Mouse (Mus musculus): ENCODE results near the gene Insyn1. TPM values are rescaled to one million over a fixed set of nuclear protein-coding genes. Genes with fewer than 3 reads are reported as not detected.

Gene Insyn1
- total RNA-seq, 1 experiment: 5.4 TPM

DNA sequence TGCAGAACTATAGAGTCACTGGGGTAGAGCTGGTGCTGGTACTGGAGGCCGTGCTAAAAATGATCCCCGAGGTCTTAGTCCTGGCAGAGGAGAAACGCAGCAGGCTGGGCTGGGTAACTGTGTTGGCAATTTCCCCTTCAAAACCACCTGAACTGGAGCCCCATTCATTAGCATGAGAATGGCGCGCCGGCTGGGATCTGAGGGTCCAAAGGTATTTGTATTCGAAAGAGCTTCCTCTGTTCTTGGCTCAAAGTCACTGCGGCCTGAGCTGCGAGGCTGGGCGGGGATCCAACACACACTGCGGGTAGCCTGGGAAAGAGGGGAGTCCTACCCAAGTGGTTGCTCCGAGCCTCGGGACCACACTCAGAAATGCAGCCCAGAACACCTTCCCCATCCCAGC, 32.6 kb upstream of the Insyn1 start:
- Histone ChIP-seq H3K9ac (ENCODE audit: insufficient read depth, low read depth, low read length, poor library complexity, severe bottlenecking) (peak overlapping the region; percentile 85), H3K4me1 (ENCODE audit: control insufficient read depth in 2 of 2, insufficient read depth in 2 of 2, low read length in 2 of 2, poor library complexity in 1 of 2) (peaks cover 6 to 29% of the 10 kb centered on the region in 2 experiments), H3K36me3 (ENCODE audit: control insufficient read depth, insufficient read depth, low read length, poor library complexity, severe bottlenecking) (peaks cover 29% of the 10 kb centered on the region), H3K27ac (ENCODE audit: insufficient read depth, low read depth, low read length, poor library complexity, severe bottlenecking) (peak overlapping the region; percentile 96), H3K9me3 (ENCODE audit: control insufficient read depth, insufficient read depth, low read depth, low read length) (no peaks in the 10 kb centered on the region), H3K4me3 (ENCODE audit: insufficient read depth in 1 of 2, low read depth in 1 of 2, low read length in 2 of 2, poor library complexity in 1 of 2, severe bottlenecking in 1 of 2) (peak overlapping the region; percentile 78 to 89)
- in situ Hi-C loops (cut with MboI; ENCODE audit: low sequenced_read_pairs in 2 of 2, unreplicated experiment in 2 of 2): no loop called here
- TF ChIP-seq CHD2 (IDR thresholded peaks at IDR 0.05; ENCODE audit: low read depth, low read length): no peak
- peak; percentile 95 for DNase-seq (ENCODE audit: low read depth, low spot score)

- Histone ChIP-seq H3K4me3 (ENCODE audit: insufficient read depth in 1 of 2, low read depth in 1 of 2, low read length in 2 of 2, poor library complexity in 1 of 2, severe bottlenecking in 1 of 2) (peak overlapping the region; percentile 7 to 89; a peak in 2 of 4 replicates), H3K36me3 (ENCODE audit: control insufficient read depth, insufficient read depth, low read length, poor library complexity, severe bottlenecking) (peaks cover 31% of the 10 kb centered on the region), H3K9ac (ENCODE audit: insufficient read depth, low read depth, low read length, poor library complexity, severe bottlenecking) (peak overlapping the region; percentile 51; the same call in 1 of the 2 replicates), H3K27ac (ENCODE audit: insufficient read depth, low read depth, low read length, poor library complexity, severe bottlenecking) (no peak overlapping the region; the same call in 1 of the 2 replicates), H3K4me1 (ENCODE audit: control insufficient read depth in 2 of 2, insufficient read depth in 2 of 2, low read length in 2 of 2, poor library complexity in 1 of 2) (peaks cover 6 to 29% of the 10 kb centered on the region in 2 experiments), H3K9me3 (ENCODE audit: control insufficient read depth, insufficient read depth, low read depth, low read length) (no peaks in the 10 kb centered on the region)
- in situ Hi-C loops (cut with MboI; ENCODE audit: low sequenced_read_pairs in 2 of 2, unreplicated experiment in 2 of 2): no loop called here
- TF ChIP-seq MAFK (IDR thresholded peaks at IDR 0.05; ENCODE audit: insufficient read depth, low read depth, low read length) (0 out of 2 replicates have a peak, but pooled peaks have one; percentile 19), ZC3H11A (IDR thresholded peaks at IDR 0.05; ENCODE audit: borderline replicate concordance, low read depth, low read length) (no peak), HCFC1 (IDR thresholded peaks at IDR 0.05; ENCODE audit: borderline replicate concordance, insufficient read depth, low read length) (no peak), CHD2 (IDR thresholded peaks at IDR 0.05; ENCODE audit: low read depth, low read length) (no peak), ZNF384 (IDR thresholded peaks at IDR 0.05; ENCODE audit: low read depth, low read length) (no peak)
- no peak for DNase-seq (ENCODE audit: low read depth, low spot score)
Measured at GRCm38 (mm10) chr9:58457481-58457955, 30.9 kb upstream of the Insyn1 start.

- peaks cover 31% of the 10 kb centered on the region for H3K36me3 ChIP-seq (ENCODE audit: control insufficient read depth, insufficient read depth, low read length, poor library complexity, severe bottlenecking)
- TF ChIP-seq MAFK (IDR thresholded peaks at IDR 0.05; ENCODE audit: insufficient read depth, low read depth, low read length) (no peak), ZNF384 (IDR thresholded peaks at IDR 0.05; ENCODE audit: low read depth, low read length) (no peak), HCFC1 (IDR thresholded peaks at IDR 0.05; ENCODE audit: borderline replicate concordance, insufficient read depth, low read length) (no peak)
- peak overlapping the region in 1 of 2 experiments; percentile 2; a peak in 1 of 4 replicates for H3K4me3 ChIP-seq (ENCODE audit: insufficient read depth in 1 of 2, low read depth in 1 of 2, low read length in 2 of 2, poor library complexity in 1 of 2, severe bottlenecking in 1 of 2)
- H3K9ac ChIP-seq (ENCODE audit: insufficient read depth, low read depth, low read length, poor library complexity, severe bottlenecking): peak overlapping the region; percentile 21; the same call in 1 of the 2 replicates
- peaks cover 6 to 29% of the 10 kb centered on the region in 2 experiments for H3K4me1 ChIP-seq (ENCODE audit: control insufficient read depth in 2 of 2, insufficient read depth in 2 of 2, low read length in 2 of 2, poor library complexity in 1 of 2)
- no peak overlapping the region for H3K27ac ChIP-seq (ENCODE audit: insufficient read depth, low read depth, low read length, poor library complexity, severe bottlenecking)
- in situ Hi-C loops (cut with MboI; ENCODE audit: low sequenced_read_pairs in 2 of 2, unreplicated experiment in 2 of 2): no loop called here
- DNase-seq (ENCODE audit: low read depth, low spot score): peak; percentile 43
- no peaks in the 10 kb centered on the region for H3K9me3 ChIP-seq (ENCODE audit: control insufficient read depth, insufficient read depth, low read depth, low read length)
Measured at GRCm38 (mm10) chr9:58458341-58458740, 30.1 kb upstream of the Insyn1 start.

DNA sequence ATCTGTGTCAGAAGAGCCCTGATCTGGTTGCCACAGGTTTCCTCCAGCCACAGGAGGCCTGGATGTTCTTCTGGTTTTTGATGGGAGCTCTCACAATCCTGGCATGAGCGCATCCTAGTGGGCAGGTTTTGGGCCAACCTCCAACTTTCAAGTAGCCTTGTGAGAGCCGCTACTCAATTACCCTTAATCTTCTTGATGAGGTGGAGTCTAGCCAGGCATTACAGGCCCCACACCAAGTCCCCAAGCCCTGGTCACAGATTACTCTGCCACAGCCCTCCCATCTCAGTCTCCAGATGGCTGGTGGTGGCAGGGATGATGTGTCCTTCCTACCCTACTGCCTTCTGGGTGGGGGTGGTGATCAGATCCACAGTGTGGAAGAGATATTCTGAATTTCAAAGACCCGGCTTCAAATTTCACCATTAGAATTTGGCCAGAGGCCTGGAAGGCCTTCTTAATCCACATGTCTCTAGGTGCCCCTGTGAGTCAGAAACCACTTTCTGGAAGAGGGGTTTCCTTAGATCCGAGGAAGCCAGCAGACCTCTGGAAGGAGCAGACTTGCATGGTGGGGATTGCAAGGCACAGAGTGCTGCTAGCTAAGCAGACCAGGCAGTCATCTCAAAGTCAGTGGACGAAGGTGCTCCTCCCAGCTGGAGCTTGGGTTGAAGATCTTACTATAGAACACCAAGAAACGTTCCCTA, 29.4 kb upstream of the Insyn1 start:
- TF ChIP-seq CHD2 (IDR thresholded peaks at IDR 0.05; ENCODE audit: low read depth, low read length): no peak
- no peak for TF ChIP-seq HCFC1 (IDR thresholded peaks at IDR 0.05; ENCODE audit: borderline replicate concordance, insufficient read depth, low read length)
- TF ChIP-seq MAFK (IDR thresholded peaks at IDR 0.05; ENCODE audit: insufficient read depth, low read depth, low read length): no peak
- TF ChIP-seq ZNF384 (IDR thresholded peaks at IDR 0.05; ENCODE audit: low read depth, low read length): no peak
- TF ChIP-seq ZC3H11A (IDR thresholded peaks at IDR 0.05; ENCODE audit: borderline replicate concordance, low read depth, low read length): no peak
- Histone ChIP-seq H3K4me3 (ENCODE audit: insufficient read depth in 1 of 2, low read depth in 1 of 2, low read length in 2 of 2, poor library complexity in 1 of 2, severe bottlenecking in 1 of 2) (no peak overlapping the region), H3K4me1 (ENCODE audit: control insufficient read depth in 2 of 2, insufficient read depth in 2 of 2, low read length in 2 of 2, poor library complexity in 1 of 2) (peaks cover 6 to 27% of the 10 kb centered on the region in 2 experiments), H3K9me3 (ENCODE audit: control insufficient read depth, insufficient read depth, low read depth, low read length) (no peaks in the 10 kb centered on the region), H3K36me3 (ENCODE audit: control insufficient read depth, insufficient read depth, low read length, poor library complexity, severe bottlenecking) (peaks cover 31% of the 10 kb centered on the region), H3K9ac (ENCODE audit: insufficient read depth, low read depth, low read length, poor library complexity, severe bottlenecking) (no peak overlapping the region), H3K27ac (ENCODE audit: insufficient read depth, low read depth, low read length, poor library complexity, severe bottlenecking) (no peak overlapping the region)
- in situ Hi-C loops (cut with MboI; ENCODE audit: low sequenced_read_pairs in 2 of 2, unreplicated experiment in 2 of 2): no loop called here
- DNase-seq (ENCODE audit: low read depth, low spot score): no peak

Data from ES-E14 (cell line).